Mouse (Mus musculus) heart, adult 2 months (tissue): ENCODE measurements around the gene Taf9. TPM values are rescaled to one million over a fixed set of nuclear protein-coding genes. Genes with fewer than 3 reads are reported as not detected.
A peak's percentile ranks its signal among the peaks of the same experiment; 100 is the strongest.

Experiments
- DNase-seq, 2 experiments: peaks; one replicate each; pipeline ENCODE4 v3.0.0; 2021
- H3K27ac ChIP-seq: fragments of 200-600 bp; 2 replicates; pipeline ENCODE4 v1.8.1; 2022
- H3K27me3 ChIP-seq: fragments of 200-500 bp; 2 replicates; pipeline ENCODE4 v1.6.1; 2012; ENCODE audit warnings: mild to moderate bottlenecking, low read length, inconsistent platforms, mixed read lengths; ENCODE audit not compliant: control insufficient read depth, insufficient read depth
- H3K36me3 ChIP-seq: fragments of 200-500 bp; 2 replicates; pipeline ENCODE4 v1.6.1; 2012; ENCODE audit warnings: low read length, inconsistent platforms; ENCODE audit not compliant: control insufficient read depth, insufficient read depth
- H3K4me1 ChIP-seq: fragments of 200-500 bp; 2 replicates; pipeline ENCODE4 v1.6.1; 2011; ENCODE audit warnings: low read length; ENCODE audit not compliant: control insufficient read depth, insufficient read depth
- H3K4me3 ChIP-seq: fragments of 200-600 bp; 2 replicates; pipeline ENCODE4 v1.8.1; 2022
- H3K79me2 ChIP-seq: fragments of 200-500 bp; replicated peaks from 2 replicates; pipeline ENCODE4 v1.6.1; 2012; ENCODE audit warnings: mild to moderate bottlenecking, inconsistent platforms, low read length, moderate library complexity, mixed read lengths; ENCODE audit not compliant: control insufficient read depth, insufficient read depth
- H3K9ac ChIP-seq: fragments of 200-500 bp; 2 replicates; pipeline ENCODE4 v1.6.1; 2012; ENCODE audit warnings: low read depth, mild to moderate bottlenecking, control low read depth, inconsistent platforms, low read length, mixed read lengths
- CTCF ChIP-seq: fragments of 200-600 bp; IDR thresholded peaks from 2 replicates; pipeline ENCODE4 v1.8.1; 2022; ENCODE audit warnings: antibody characterized with exemption, mild to moderate bottlenecking, moderate library complexity
- EP300 ChIP-seq: fragments of 200-500 bp; IDR thresholded peaks from 2 replicates; pipeline ENCODE4 v1.6.1; 2011; ENCODE audit warnings: low read depth, low read length, control low read depth; ENCODE audit not compliant: insufficient read depth
- POLR2A ChIP-seq: fragments of 200-500 bp; IDR thresholded peaks from 2 replicates; pipeline ENCODE4 v1.6.1; 2011; ENCODE audit warnings: mild to moderate bottlenecking, low read depth, low read length, control low read depth; ENCODE audit not compliant: insufficient read depth
- WGBS: fragments of 180-500 bp; shearing (Covaris S2); methylation state at CpG from one replicate; pipeline ENCODE4 v1.1.7; 2018; 5-methylcytosine and 5-hydroxymethylcytosine counted together
- intact Hi-C: fragments of 180-260 bp; cut with DNase I; formaldehyde crosslinking; loops from one replicate; pipeline ENCODE4 v1.15.1; 2025
- polyA plus RNA-seq: library from polyadenylated mRNA; depleted of rRNA; stranded (reverse); fragments of >200 nt; gene quantifications from 2 replicates; pipeline ENCODE4 v1.2.3, GENCODE M21; 2012
- total RNA-seq, 2 experiments: library from RNA; stranded (reverse); gene quantifications; 2 replicates each; pipeline ENCODE4 v1.2.3; 2021

The Taf9 gene
- total and polyA plus RNA-seq, 3 experiments, result 2.2 to 9.8 (median 9.8) TPM

DNA sequence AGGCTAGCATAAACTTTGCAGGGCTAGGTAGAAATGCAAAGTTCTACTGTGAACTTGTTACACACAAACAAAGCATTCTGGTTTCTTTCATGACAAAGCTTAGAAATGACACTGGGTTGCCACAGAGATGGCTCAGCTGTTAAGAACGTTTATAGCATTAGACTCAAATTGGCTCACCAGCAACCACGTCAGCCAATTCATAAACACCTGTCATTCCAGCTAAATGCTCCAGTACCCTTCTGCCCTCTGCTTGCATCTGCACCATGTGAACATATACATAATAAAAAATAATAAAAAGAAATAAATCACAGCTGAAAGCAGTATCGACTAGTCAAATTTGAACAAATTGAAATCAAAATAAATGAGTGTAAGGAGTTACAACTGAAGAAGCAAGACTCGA is 29.1 kb upstream of the Taf9 start:
- no peak overlapping the region for H3K9ac ChIP-seq
- H3K79me2 ChIP-seq, result no peaks in the 10 kb centered on the region
- no peak overlapping the region for H3K4me3 ChIP-seq
- H3K36me3 ChIP-seq, result no peaks in the 10 kb centered on the region; the same call in none of the 2 replicates
- intact Hi-C loops, result no loop called here
- no peak overlapping the region for H3K27ac ChIP-seq
- TF ChIP-seq EP300, result no peak
- H3K4me1 ChIP-seq, result no peaks in the 10 kb centered on the region
- 85% methylated on average over 4 of the region's 4 CpGs for WGBS
- H3K27me3 ChIP-seq, result no peaks in the 10 kb centered on the region
- no peak for DNase-seq

GRCm38 (mm10) chr13:100634106-100634691 is 17.2 kb upstream of the Taf9 start:
- Histone ChIP-seq H3K36me3 (no peaks in the 10 kb centered on the region; the same call in none of the 2 replicates), H3K4me1 (no peaks in the 10 kb centered on the region), H3K27ac (no peak overlapping the region), H3K4me3 (no peak overlapping the region), H3K27me3 (no peaks in the 10 kb centered on the region), H3K79me2 (no peaks in the 10 kb centered on the region), H3K9ac (no peak overlapping the region)
- no peak for DNase-seq
- WGBS, result 53% methylated on average over 3 of the region's 3 CpGs
- intact Hi-C loops, result no loop called here
- TF ChIP-seq POLR2A (no peak), EP300 (no peak), CTCF (no peak)

GRCm38 (mm10) chr13:100642471-100643209 is 8.7 kb upstream of the Taf9 start:
- Histone ChIP-seq H3K36me3 (peaks cover 18% of the 10 kb centered on the region), H3K27ac (no peak overlapping the region), H3K27me3 (no peaks in the 10 kb centered on the region), H3K9ac (no peak overlapping the region), H3K4me3 (no peak overlapping the region), H3K79me2 (no peaks in the 10 kb centered on the region), H3K4me1 (no peaks in the 10 kb centered on the region)
- DNase-seq, result no peak
- WGBS, result 90% methylated on average over 4 of the region's 4 CpGs
- no peak for TF ChIP-seq EP300
- no peak for TF ChIP-seq CTCF
- TF ChIP-seq POLR2A, result no peak
- intact Hi-C loops, result no loop called here

GRCm38 (mm10) chr13:100648223-100648622 is 3.2 kb upstream of the Taf9 start:
- no peak for DNase-seq
- TF ChIP-seq EP300 (no peak), CTCF (no peak)
- H3K79me2 ChIP-seq, result peaks cover 2% of the 10 kb centered on the region; the same call in 1 of the 2 replicates
- intact Hi-C loops, result no loop called here
- no peaks in the 10 kb centered on the region for H3K27me3 ChIP-seq
- no peak overlapping the region for H3K27ac ChIP-seq
- peaks cover 3% of the 10 kb centered on the region for H3K4me1 ChIP-seq
- H3K4me3 ChIP-seq, result no peak overlapping the region
- no peak overlapping the region for H3K9ac ChIP-seq
- WGBS, result 87% methylated on average over 8 of the region's 8 CpGs
- H3K36me3 ChIP-seq, result peaks cover 17% of the 10 kb centered on the region

DNA sequence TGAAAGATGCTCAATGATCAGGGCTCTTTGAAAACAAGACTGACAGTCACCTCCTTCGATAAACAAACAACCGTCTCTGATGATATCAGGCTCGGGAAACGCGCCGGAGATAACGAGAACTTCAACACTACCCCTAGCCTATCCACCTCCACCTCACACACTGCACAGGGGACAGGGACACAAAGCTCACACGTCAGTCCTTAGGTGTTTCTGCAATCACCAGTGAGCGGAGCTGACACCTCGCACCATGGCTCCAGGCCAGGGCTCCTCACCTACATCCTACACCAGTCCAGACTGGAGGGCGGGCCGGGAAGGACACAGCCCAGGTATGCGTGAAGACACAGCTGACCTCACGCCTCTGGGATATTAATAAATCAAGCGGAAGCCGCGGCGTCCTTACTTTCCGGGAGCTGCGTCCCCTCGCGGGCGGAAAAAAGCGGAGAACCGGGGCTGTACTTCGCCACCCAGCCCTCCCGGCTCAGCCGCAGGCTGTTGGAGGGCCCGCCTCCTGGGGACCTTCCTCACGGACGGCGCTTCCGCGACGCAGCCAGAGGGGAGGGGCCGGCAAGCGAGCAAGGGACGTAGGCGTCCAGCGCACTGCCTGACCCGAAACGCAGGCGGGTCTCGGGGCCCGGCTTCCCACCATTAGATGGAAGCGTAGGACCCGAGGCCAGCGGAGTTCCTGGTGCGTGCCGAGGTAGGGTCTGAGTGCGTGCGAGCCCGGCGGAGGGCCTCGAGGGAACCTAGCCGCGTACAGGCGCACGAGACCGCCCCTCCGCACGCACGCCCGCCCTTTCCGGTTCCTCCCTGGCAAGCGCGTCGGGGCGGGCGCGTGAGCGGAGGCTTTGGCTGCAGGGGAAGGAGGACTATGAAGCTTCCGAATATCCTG is 585 bp upstream of the Taf9 start, which contains the start of the genes Ak6 and Rad17:
Ak6 (plus strand) TSS at position 430 of the 889 bp plus-strand sequence.
Rad17 (minus strand) TSS at position 502 of the 889 bp plus-strand sequence.
- intact Hi-C loops, result loop anchor here (5.0 kb wide), 3 partner anchors 82 to 528 kb away; partner anchors contain the start of genes Cdk7, Gtf2h2 and Smn1
- peak; percentile 95 to 99 for DNase-seq
- Histone ChIP-seq H3K4me3 (peak within 1 kb of the TSS; percentile 98), H3K79me2 (peaks cover 2% of the 10 kb centered on the region; the same call in 1 of the 2 replicates), H3K9ac (peak within 1 kb of the TSS; percentile 85), H3K36me3 (peaks cover 8% of the 10 kb centered on the region), H3K27ac (peak within 1 kb of the TSS; percentile 99), H3K4me1 (peaks cover 3% of the 10 kb centered on the region), H3K27me3 (no peaks in the 10 kb centered on the region)
- WGBS, result under 1% methylated on average over 73 of the region's 73 CpGs
- TF ChIP-seq EP300, result 0 out of 2 replicates have a peak, but pooled peaks have one; percentile 5
- peak; percentile 40 for TF ChIP-seq CTCF
- TF ChIP-seq POLR2A, result peak; percentile 68

GRCm38 (mm10) chr13:100658091-100658490 is 6.7 kb downstream of the Taf9 start:
- DNase-seq, result no peak

More at GRCm38 (mm10) chr13:100658091-100658490, 6.7 kb downstream of the Taf9 start:
- Histone ChIP-seq H3K79me2 (no peaks in the 10 kb centered on the region), H3K36me3 (no peaks in the 10 kb centered on the region), H3K4me3 (no peak overlapping the region), H3K9ac (no peak overlapping the region), H3K27ac (no peak overlapping the region), H3K4me1 (no peaks in the 10 kb centered on the region), H3K27me3 (no peaks in the 10 kb centered on the region)
- WGBS, result 89% methylated on average over 5 of the region's 5 CpGs
- intact Hi-C loops, result no loop called here
- TF ChIP-seq EP300, result no peak
- TF ChIP-seq CTCF, result no peak
- TF ChIP-seq POLR2A, result no peak
